Mouse (Mus musculus) heart, adult 2 months (tissue): ENCODE results near the gene Cygb.

Experiments
- CTCF ChIP-seq: fragments of 200-600 bp; IDR thresholded peaks from 2 replicates; pipeline ENCODE4 v1.8.1; 2022; ENCODE audit warnings: antibody characterized with exemption, mild to moderate bottlenecking, moderate library complexity
- EP300 ChIP-seq: fragments of 200-500 bp; IDR thresholded peaks from 2 replicates; pipeline ENCODE4 v1.6.1; 2011; ENCODE audit warnings: low read depth, low read length, control low read depth; ENCODE audit not compliant: insufficient read depth
- POLR2A ChIP-seq: fragments of 200-500 bp; IDR thresholded peaks from 2 replicates; pipeline ENCODE4 v1.6.1; 2011; ENCODE audit warnings: mild to moderate bottlenecking, low read depth, low read length, control low read depth; ENCODE audit not compliant: insufficient read depth

- TF ChIP-seq CTCF (peak; percentile 38), POLR2A (no peak; the same call in 1 of the 2 replicates), EP300 (no peak; the same call in 1 of the 2 replicates)
Observed at GRCm38 (mm10) chr11:116647340-116647991, 6.6 kb downstream of the Cygb start.
